Mouse (Mus musculus) heart, embryonic 16.5 days (tissue): ENCODE measurements around the gene Trmu. TPM values are rescaled to one million over a fixed set of nuclear protein-coding genes. Genes with fewer than 3 reads are reported as not detected.

Source experiments
- ATAC-seq: fragments of 200-750 bp; cut with Nextera tagmentation; replicated peaks from 2 replicates; pipeline ENCODE4 v1.8.0; 2017; ENCODE audit warnings: moderate number of reproducible peaks; ENCODE audit not compliant: insufficient read depth, low FRiP score; ENCODE audit errors: extremely low read depth
- H3K27ac ChIP-seq: fragments of 300-500 bp; sonication (generic); 2 replicates; pipeline ENCODE4 v1.5.1; 2014; ENCODE audit warnings: mild to moderate bottlenecking, low read length, control low read depth, moderate library complexity
- H3K27me3 ChIP-seq: fragments of 300-500 bp; sonication (generic); 2 replicates; pipeline ENCODE4 v1.6.1; 2014; ENCODE audit warnings: low read length, mixed read lengths; ENCODE audit not compliant: control insufficient read depth, insufficient read depth
- H3K36me3 ChIP-seq: fragments of 300-500 bp; sonication (generic); 2 replicates; pipeline ENCODE4 v1.6.1; 2014; ENCODE audit not compliant: control insufficient read depth, insufficient read depth
- H3K4me1 ChIP-seq: fragments of 300-500 bp; sonication (generic); 2 replicates; pipeline ENCODE4 v1.6.1; 2014; ENCODE audit warnings: low read length, mixed read lengths; ENCODE audit not compliant: control insufficient read depth, insufficient read depth
- H3K4me2 ChIP-seq: fragments of 300-500 bp; sonication (generic); 2 replicates; pipeline ENCODE4 v1.6.1; 2014; ENCODE audit warnings: low read depth, mild to moderate bottlenecking, control low read depth, low read length
- H3K4me3 ChIP-seq: fragments of 300-500 bp; sonication (generic); 2 replicates; pipeline ENCODE4 v1.5.1; 2014; ENCODE audit warnings: mild to moderate bottlenecking, control low read depth, low read length
- H3K9ac ChIP-seq: fragments of 300-500 bp; sonication (generic); 2 replicates; pipeline ENCODE4 v1.6.1; 2014; ENCODE audit warnings: low read length, control low read depth
- H3K9me3 ChIP-seq: fragments of 300-500 bp; sonication (generic); replicated peaks from 2 replicates; pipeline ENCODE4 v1.6.1; 2016; ENCODE audit warnings: low read length; ENCODE audit not compliant: control insufficient read depth
- WGBS: fragments of 180-500 bp; shearing (Covaris S2); extraction: QIAGEN DNeasy Blood & Tissue Kit; methylation state at CpG from one replicate; pipeline ENCODE4 v1.1.7; 2014; 5-methylcytosine and 5-hydroxymethylcytosine counted together
- polyA plus RNA-seq: library from polyadenylated mRNA; unstranded; fragments of >200 nt; fragmentation: Nextera tagmentation; extraction: Ambion mirVana; gene quantifications from 2 replicates; pipeline ENCODE4 v1.2.1, GENCODE M21; 2015

Trmu gene
- polyA plus RNA-seq, 1 experiment from 2014 or later: 36.3 TPM

- Histone ChIP-seq H3K4me1 (no peaks in the 10 kb centered on the region), H3K36me3 (peaks cover 9% of the 10 kb centered on the region; the same call in 1 of the 2 replicates), H3K9me3 (no peaks in the 10 kb centered on the region), H3K27ac (no peak overlapping the region), H3K4me3 (no peak overlapping the region), H3K4me2 (no peak overlapping the region), H3K9ac (no peak overlapping the region), H3K27me3 (no peaks in the 10 kb centered on the region)
- WGBS: 57% methylated on average over 8 of the region's 8 CpGs
- no peak for ATAC-seq
These were observed 24.7 kb downstream of the Trmu start for GRCm38 (mm10) chr15:85903826-85904225.

GRCm38 (mm10) chr15:85908660-85909491 lies 29.8 kb downstream of the Trmu start:
- no peak overlapping the region for H3K4me2 ChIP-seq
- no peak overlapping the region for H3K9ac ChIP-seq
- H3K36me3 ChIP-seq: no peaks in the 10 kb centered on the region
- H3K4me1 ChIP-seq: peaks cover 13% of the 10 kb centered on the region
- H3K27ac ChIP-seq: no peak overlapping the region; the same call in 1 of the 2 replicates
- WGBS: 87% methylated on average over 7 of the region's 7 CpGs
- no peak overlapping the region for H3K4me3 ChIP-seq
- H3K9me3 ChIP-seq: peaks cover 3% of the 10 kb centered on the region; the same call in 1 of the 2 replicates
- ATAC-seq: 0 out of 2 replicates have a peak, but pooled peaks have one; percentile 7
- no peaks in the 10 kb centered on the region for H3K27me3 ChIP-seq

DNA sequence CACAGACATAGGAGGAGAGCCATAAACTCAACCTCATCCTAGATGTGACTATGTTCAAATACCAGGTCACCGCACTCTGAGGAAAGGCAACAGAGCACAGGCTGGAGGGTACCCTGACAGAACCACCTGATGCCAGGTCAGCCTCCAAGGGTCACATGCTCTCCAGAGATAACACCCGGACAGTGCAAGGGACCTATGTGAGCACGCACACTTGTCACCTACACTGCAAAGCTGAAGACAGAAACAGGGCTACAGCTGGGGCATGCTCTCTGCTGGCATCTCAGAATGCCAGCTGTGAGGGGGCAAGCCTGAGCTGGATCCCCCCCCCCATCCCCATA lies 30.3 kb downstream of the Trmu start:
- 54% methylated on average over 3 of the region's 3 CpGs for WGBS
- Histone ChIP-seq H3K27ac (no peak overlapping the region; the same call in 1 of the 2 replicates), H3K9me3 (peaks cover 3% of the 10 kb centered on the region; the same call in 1 of the 2 replicates), H3K9ac (no peak overlapping the region), H3K4me3 (no peak overlapping the region), H3K36me3 (no peaks in the 10 kb centered on the region), H3K27me3 (no peaks in the 10 kb centered on the region), H3K4me2 (no peak overlapping the region), H3K4me1 (peaks cover 13% of the 10 kb centered on the region)
- ATAC-seq: 0 out of 2 replicates have a peak, but pooled peaks have one; percentile 11

GRCm38 (mm10) chr15:85909931-85910330 lies 30.8 kb downstream of the Trmu start:
- H3K36me3 ChIP-seq: no peaks in the 10 kb centered on the region
- no peak overlapping the region for H3K4me2 ChIP-seq
- peaks cover 13% of the 10 kb centered on the region for H3K4me1 ChIP-seq
- peak overlapping the region; percentile 34 for H3K9ac ChIP-seq
- 35% methylated on average over 10 of the region's 10 CpGs for WGBS
- no peaks in the 10 kb centered on the region for H3K27me3 ChIP-seq
- no peak for ATAC-seq
- peaks cover 3% of the 10 kb centered on the region; the same call in 1 of the 2 replicates for H3K9me3 ChIP-seq
- no peak overlapping the region for H3K4me3 ChIP-seq
- H3K27ac ChIP-seq: peak overlapping the region; percentile 42

- 33% methylated on average over 2 of the region's 2 CpGs for WGBS
- peaks cover 5% of the 10 kb centered on the region; the same call in 1 of the 2 replicates for H3K36me3 ChIP-seq
- H3K27me3 ChIP-seq: no peaks in the 10 kb centered on the region
- H3K9ac ChIP-seq: no peak overlapping the region
- H3K27ac ChIP-seq: no peak overlapping the region
- no peak for ATAC-seq
- H3K4me1 ChIP-seq: peaks cover 13% of the 10 kb centered on the region
- H3K4me2 ChIP-seq: no peak overlapping the region
- peaks cover 3% of the 10 kb centered on the region; the same call in 1 of the 2 replicates for H3K9me3 ChIP-seq
- H3K4me3 ChIP-seq: no peak overlapping the region
These were observed 34.5 kb downstream of the Trmu start for GRCm38 (mm10) chr15:85913605-85914004.

GRCm38 (mm10) chr15:85919191-85919891 lies 40.2 kb downstream of the Trmu start:
- Histone ChIP-seq H3K36me3 (peaks cover 13% of the 10 kb centered on the region; the same call in 1 of the 2 replicates), H3K9ac (no peak overlapping the region), H3K27ac (no peak overlapping the region), H3K27me3 (no peaks in the 10 kb centered on the region), H3K9me3 (no peaks in the 10 kb centered on the region), H3K4me1 (no peaks in the 10 kb centered on the region), H3K4me2 (no peak overlapping the region), H3K4me3 (no peak overlapping the region)
- 69% methylated on average over 8 of the region's 8 CpGs for WGBS
- ATAC-seq: no peak

DNA sequence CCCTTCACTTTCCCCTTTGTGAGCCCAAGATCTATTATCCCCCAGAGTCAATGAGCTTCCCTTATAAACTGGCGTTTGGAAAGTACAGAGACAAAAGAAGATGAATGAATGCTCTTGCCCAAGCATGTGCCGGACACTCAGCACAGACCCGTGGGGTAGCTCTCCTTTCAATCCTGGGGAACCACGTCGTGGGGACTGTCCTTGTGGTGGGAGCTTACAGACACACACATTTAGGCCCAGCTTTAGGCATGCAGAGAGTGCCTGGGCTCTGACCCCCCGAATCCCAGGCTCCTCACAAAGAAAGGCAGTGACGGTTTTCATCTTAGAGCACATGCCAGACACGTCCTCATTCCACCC lies 40.8 kb downstream of the Trmu start:
- Histone ChIP-seq H3K27me3 (no peaks in the 10 kb centered on the region), H3K4me1 (no peaks in the 10 kb centered on the region), H3K9me3 (no peaks in the 10 kb centered on the region), H3K4me3 (no peak overlapping the region), H3K27ac (no peak overlapping the region), H3K36me3 (peaks cover 13% of the 10 kb centered on the region; the same call in 1 of the 2 replicates), H3K4me2 (no peak overlapping the region), H3K9ac (no peak overlapping the region)
- 81% methylated on average over 8 of the region's 8 CpGs for WGBS
- no peak for ATAC-seq

DNA sequence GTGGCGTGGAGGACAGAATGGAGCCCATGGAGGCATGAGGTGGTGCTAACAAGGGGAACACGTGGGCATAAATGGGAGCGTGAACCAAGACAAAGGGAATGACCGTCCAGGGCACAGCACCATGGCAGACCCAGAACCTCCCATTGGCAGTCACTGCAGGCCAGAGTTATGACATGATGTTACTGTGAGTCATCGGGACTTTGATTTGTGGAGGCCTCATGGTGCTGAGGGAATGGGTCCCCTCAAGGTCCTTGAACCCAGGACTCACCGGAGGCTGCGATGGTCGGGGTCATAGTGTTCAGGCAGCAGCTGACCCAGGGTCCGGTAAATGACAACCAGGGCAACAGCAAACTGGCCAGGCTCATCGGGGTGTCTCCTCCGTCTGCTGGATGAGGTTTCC lies 42.7 kb downstream of the Trmu start:
- H3K27ac ChIP-seq: no peak overlapping the region
- H3K4me2 ChIP-seq: no peak overlapping the region
- WGBS: 91% methylated on average over 11 of the region's 11 CpGs
- no peaks in the 10 kb centered on the region for H3K4me1 ChIP-seq
- peaks cover 7% of the 10 kb centered on the region; the same call in 1 of the 2 replicates for H3K36me3 ChIP-seq
- ATAC-seq: no peak
- no peak overlapping the region for H3K4me3 ChIP-seq
- H3K9me3 ChIP-seq: no peaks in the 10 kb centered on the region
- H3K27me3 ChIP-seq: no peaks in the 10 kb centered on the region
- H3K9ac ChIP-seq: no peak overlapping the region

- Histone ChIP-seq H3K27me3 (no peaks in the 10 kb centered on the region), H3K9me3 (no peaks in the 10 kb centered on the region), H3K36me3 (peaks cover 4% of the 10 kb centered on the region; the same call in 1 of the 2 replicates), H3K4me1 (peaks cover 8% of the 10 kb centered on the region), H3K4me3 (no peak overlapping the region), H3K9ac (no peak overlapping the region), H3K27ac (no peak overlapping the region; the same call in 1 of the 2 replicates), H3K4me2 (no peak overlapping the region)
- WGBS: 37% methylated on average over 12 of the region's 12 CpGs
- no peak for ATAC-seq
These were observed 49.0 kb downstream of the Trmu start for GRCm38 (mm10) chr15:85928161-85928560.
